Mouse (Mus musculus) MEL-GATA-1-ER (cell line): ENCODE data around the gene Ascl5.

ENCODE experiments used
- DNase-seq: peaks from one replicate; pipeline ENCODE4 v3.0.0-alpha.2; 2012; ENCODE audit warnings: low read depth; ENCODE audit errors: extremely low read depth

Gene Ascl5

GRCm38 (mm10) chr1:136051013-136051315 lies 360 bp downstream of the Ascl5 start:
- no peak for DNase-seq

GRCm38 (mm10) chr1:136051465-136051864 lies 861 bp downstream of the Ascl5 start:
- DNase-seq, result peak; percentile 23

GRCm38 (mm10) chr1:136052547-136052946 lies 1.9 kb downstream of the Ascl5 start, which contains the start of gene Cacna1s:
Cacna1s (plus strand) TSS chr1:136052750.
- DNase-seq, result no peak

GRCm38 (mm10) chr1:136055771-136056170 lies 5.2 kb downstream of the Ascl5 start:
- no peak for DNase-seq

- no peak for DNase-seq
These were observed 8.0 kb downstream of the Ascl5 start for GRCm38 (mm10) chr1:136058594-136058993.

- no peak for DNase-seq
These were observed 10.6 kb downstream of the Ascl5 start for GRCm38 (mm10) chr1:136061041-136061789.

GRCm38 (mm10) chr1:136061790-136062141 lies 11.2 kb downstream of the Ascl5 start:
- no peak for DNase-seq

- DNase-seq, result no peak
These were observed 13.4 kb downstream of the Ascl5 start for GRCm38 (mm10) chr1:136063991-136064390.

- DNase-seq, result no peak
These were observed 16.0 kb downstream of the Ascl5 start for GRCm38 (mm10) chr1:136066621-136067020.

- no peak for DNase-seq
These were observed 17.0 kb downstream of the Ascl5 start for GRCm38 (mm10) chr1:136067579-136067978.

- peak; percentile 6 for DNase-seq
These were observed 25.5 kb downstream of the Ascl5 start for GRCm38 (mm10) chr1:136076086-136076485.

GRCm38 (mm10) chr1:136077656-136078055 lies 27.1 kb downstream of the Ascl5 start:
- DNase-seq, result no peak

GRCm38 (mm10) chr1:136081161-136081560 lies 30.6 kb downstream of the Ascl5 start:
- DNase-seq, result no peak

- DNase-seq, result no peak
These were observed 35.5 kb downstream of the Ascl5 start for GRCm38 (mm10) chr1:136085988-136086685.

GRCm38 (mm10) chr1:136089368-136090165 lies 39.0 kb downstream of the Ascl5 start:
- no peak for DNase-seq

GRCm38 (mm10) chr1:136093726-136094125 lies 43.1 kb downstream of the Ascl5 start:
- DNase-seq, result no peak

GRCm38 (mm10) chr1:136094807-136095206 lies 44.2 kb downstream of the Ascl5 start:
- DNase-seq, result no peak
